Mouse (Mus musculus): ENCODE measurements around the gene Ugt1a1. TPM values are rescaled to one million over a fixed set of nuclear protein-coding genes. Genes with fewer than 3 reads are reported as not detected.

Gene Ugt1a1
- polyA plus RNA-seq, 1 experiment from 2014 or later = 0.07 TPM

- WGBS = 80% methylated on average over 6 of the region's 6 CpGs
- no peaks in the 10 kb centered on the region for H3K27me3 ChIP-seq (ENCODE audit: poor library complexity, severe bottlenecking)
- H3K4me1 ChIP-seq = no peaks in the 10 kb centered on the region
- H3K27ac ChIP-seq = no peak overlapping the region
- H3K9me3 ChIP-seq = peaks cover 100% of the 10 kb centered on the region
- no peak overlapping the region for H3K4me3 ChIP-seq
- no peaks in the 10 kb centered on the region for H3K36me3 ChIP-seq (replicated peaks)
- no peak for DNase-seq (ENCODE audit: extremely low spot score, low spot score)
These were observed 19.4 kb downstream of the Ugt1a1 start for GRCm38 (mm10) chr1:88230981-88231802.

GRCm38 (mm10) chr1:88231803-88232499 is 20.2 kb downstream of the Ugt1a1 start:
- 72% methylated on average over 7 of the region's 7 CpGs for WGBS
- no peak overlapping the region for H3K27ac ChIP-seq
- H3K4me1 ChIP-seq = no peaks in the 10 kb centered on the region
- DNase-seq (ENCODE audit: extremely low spot score, low spot score) = no peak
- peaks cover 98% of the 10 kb centered on the region for H3K9me3 ChIP-seq
- H3K36me3 ChIP-seq (replicated peaks) = no peaks in the 10 kb centered on the region
- H3K27me3 ChIP-seq (ENCODE audit: poor library complexity, severe bottlenecking) = no peaks in the 10 kb centered on the region
- H3K4me3 ChIP-seq = no peak overlapping the region

GRCm38 (mm10) chr1:88232664-88233380 is 21.1 kb downstream of the Ugt1a1 start:
- WGBS = 56% methylated on average over 3 of the region's 3 CpGs

GRCm38 (mm10) chr1:88233421-88234247 is 21.9 kb downstream of the Ugt1a1 start:
- Histone ChIP-seq H3K4me3 (no peak overlapping the region), H3K36me3 (replicated peaks) (no peaks in the 10 kb centered on the region), H3K9me3 (peaks cover 98% of the 10 kb centered on the region), H3K4me1 (no peaks in the 10 kb centered on the region), H3K27me3 (ENCODE audit: poor library complexity, severe bottlenecking) (no peaks in the 10 kb centered on the region), H3K27ac (no peak overlapping the region)
- DNase-seq (ENCODE audit: extremely low spot score, low spot score) = no peak
- WGBS = 74% methylated on average over 14 of the region's 14 CpGs

More at GRCm38 (mm10) chr1:88232664-88233380, 21.1 kb downstream of the Ugt1a1 start:
- Histone ChIP-seq H3K9me3 (peaks cover 98% of the 10 kb centered on the region), H3K4me3 (no peak overlapping the region), H3K27me3 (ENCODE audit: poor library complexity, severe bottlenecking) (no peaks in the 10 kb centered on the region), H3K36me3 (replicated peaks) (no peaks in the 10 kb centered on the region), H3K27ac (no peak overlapping the region), H3K4me1 (no peaks in the 10 kb centered on the region)
- no peak for DNase-seq (ENCODE audit: extremely low spot score, low spot score)

GRCm38 (mm10) chr1:88234248-88234610 is 22.5 kb downstream of the Ugt1a1 start:
- Histone ChIP-seq H3K27ac (no peak overlapping the region), H3K4me1 (no peaks in the 10 kb centered on the region), H3K4me3 (no peak overlapping the region), H3K9me3 (peaks cover 98% of the 10 kb centered on the region), H3K36me3 (replicated peaks) (no peaks in the 10 kb centered on the region), H3K27me3 (ENCODE audit: poor library complexity, severe bottlenecking) (no peaks in the 10 kb centered on the region)
- WGBS = 68% methylated on average over 4 of the region's 4 CpGs
- no peak for DNase-seq (ENCODE audit: extremely low spot score, low spot score)

GRCm38 (mm10) chr1:88234646-88235045 is 22.9 kb downstream of the Ugt1a1 start:
- 44% methylated on average over 5 of the region's 5 CpGs for WGBS
- no peak for DNase-seq (ENCODE audit: extremely low spot score, low spot score)
- Histone ChIP-seq H3K36me3 (replicated peaks) (no peaks in the 10 kb centered on the region), H3K27me3 (ENCODE audit: poor library complexity, severe bottlenecking) (no peaks in the 10 kb centered on the region), H3K9me3 (peaks cover 98% of the 10 kb centered on the region), H3K4me1 (no peaks in the 10 kb centered on the region), H3K27ac (no peak overlapping the region), H3K4me3 (no peak overlapping the region)

GRCm38 (mm10) chr1:88235046-88235893 is 23.5 kb downstream of the Ugt1a1 start:
- no peaks in the 10 kb centered on the region for H3K36me3 ChIP-seq (replicated peaks)
- peaks cover 98% of the 10 kb centered on the region for H3K9me3 ChIP-seq
- no peak overlapping the region for H3K4me3 ChIP-seq
- no peak for DNase-seq (ENCODE audit: extremely low spot score, low spot score)
- no peaks in the 10 kb centered on the region for H3K27me3 ChIP-seq (ENCODE audit: poor library complexity, severe bottlenecking)
- H3K27ac ChIP-seq = no peak overlapping the region
- 68% methylated on average over 11 of the region's 11 CpGs for WGBS
- no peaks in the 10 kb centered on the region for H3K4me1 ChIP-seq

- H3K27me3 ChIP-seq (ENCODE audit: poor library complexity, severe bottlenecking) = no peaks in the 10 kb centered on the region
- WGBS = 71% methylated on average over 4 of the region's 4 CpGs
- H3K36me3 ChIP-seq (replicated peaks) = no peaks in the 10 kb centered on the region
- no peak overlapping the region for H3K27ac ChIP-seq
- peaks cover 98% of the 10 kb centered on the region for H3K9me3 ChIP-seq
- H3K4me1 ChIP-seq = no peaks in the 10 kb centered on the region
- H3K4me3 ChIP-seq = no peak overlapping the region
- no peak for DNase-seq (ENCODE audit: extremely low spot score, low spot score)
These were observed 24.2 kb downstream of the Ugt1a1 start for GRCm38 (mm10) chr1:88235894-88236415.

GRCm38 (mm10) chr1:88237311-88237710 is 25.6 kb downstream of the Ugt1a1 start:
- DNase-seq (ENCODE audit: extremely low spot score, low spot score) = no peak

GRCm38 (mm10) chr1:88238771-88239170 is 27.0 kb downstream of the Ugt1a1 start:
- Histone ChIP-seq H3K9me3 (peaks cover 98% of the 10 kb centered on the region), H3K27ac (no peak overlapping the region), H3K27me3 (ENCODE audit: poor library complexity, severe bottlenecking) (no peaks in the 10 kb centered on the region), H3K36me3 (replicated peaks) (no peaks in the 10 kb centered on the region), H3K4me3 (no peak overlapping the region), H3K4me1 (no peaks in the 10 kb centered on the region)
- 78% methylated on average over 6 of the region's 6 CpGs for WGBS
- no peak for DNase-seq (ENCODE audit: extremely low spot score, low spot score)

More at GRCm38 (mm10) chr1:88237311-88237710, 25.6 kb downstream of the Ugt1a1 start:
- Histone ChIP-seq H3K27ac (no peak overlapping the region), H3K9me3 (peaks cover 98% of the 10 kb centered on the region), H3K4me1 (no peaks in the 10 kb centered on the region), H3K4me3 (no peak overlapping the region), H3K27me3 (ENCODE audit: poor library complexity, severe bottlenecking) (no peaks in the 10 kb centered on the region), H3K36me3 (replicated peaks) (no peaks in the 10 kb centered on the region)
- WGBS = 80% methylated on average over 5 of the region's 5 CpGs

GRCm38 (mm10) chr1:88240072-88240471 is 28.3 kb downstream of the Ugt1a1 start:
- no peaks in the 10 kb centered on the region for H3K36me3 ChIP-seq (replicated peaks)
- no peaks in the 10 kb centered on the region for H3K4me1 ChIP-seq
- no peaks in the 10 kb centered on the region for H3K27me3 ChIP-seq (ENCODE audit: poor library complexity, severe bottlenecking)
- no peak for DNase-seq (ENCODE audit: extremely low spot score, low spot score)
- no peak overlapping the region for H3K4me3 ChIP-seq
- no peak overlapping the region for H3K27ac ChIP-seq
- peaks cover 98% of the 10 kb centered on the region for H3K9me3 ChIP-seq
- WGBS = 76% methylated on average over 5 of the region's 5 CpGs
